Mouse (Mus musculus): Measurements from ENCODE around the gene Zfhx3. TPM values are rescaled to one million over a fixed set of nuclear protein-coding genes. Genes with fewer than 3 reads are reported as not detected.

Zfhx3 gene
- total and polyA plus RNA-seq, 3 experiments, result 0.23 to 2.5 TPM; not detected in 1

- H3K9me3 ChIP-seq (replicated peaks; ENCODE audit: insufficient read depth, low read length), result no peaks in the 10 kb centered on the region
- H3K79me2 ChIP-seq (ENCODE audit: control insufficient read depth, insufficient read depth, low read length, poor library complexity), result no peaks in the 10 kb centered on the region
- no peak overlapping the region for H3K4me3 ChIP-seq (ENCODE audit: control insufficient read depth in 1 of 2, insufficient read depth in 1 of 2, low read depth in 2 of 2, low read length in 2 of 2)
- no peaks in the 10 kb centered on the region for H3K4me1 ChIP-seq (ENCODE audit: control insufficient read depth in 1 of 2, insufficient read depth in 2 of 2, low read length in 2 of 2)
- H3K27me3 ChIP-seq (ENCODE audit: control insufficient read depth in 1 of 2, insufficient read depth in 2 of 2, low read length in 2 of 2), result no peaks in the 10 kb centered on the region
- no peak overlapping the region for H3K9ac ChIP-seq (ENCODE audit: control insufficient read depth, low read depth, low read length, poor library complexity, severe bottlenecking)
- no peak for TF ChIP-seq MYC (IDR thresholded peaks at IDR 0.05; ENCODE audit: low read depth, low read length)
- no peak for TF ChIP-seq ETS1 (IDR thresholded peaks at IDR 0.05; ENCODE audit: low read depth, low read length)
- TF ChIP-seq ZC3H11A (IDR thresholded peaks at IDR 0.05; ENCODE audit: low read depth, low read length), result no peak
- no peak for TF ChIP-seq GABPA (IDR thresholded peaks at IDR 0.05; ENCODE audit: low read depth, low read length)
- TF ChIP-seq MXI1 (IDR thresholded peaks at IDR 0.05; ENCODE audit: low read depth, low read length), result no peak
- no peak for TF ChIP-seq POLR2A (IDR thresholded peaks at IDR 0.05; ENCODE audit: control insufficient read depth in 1 of 2, insufficient read depth in 1 of 2, low read depth in 1 of 2, low read length in 2 of 2, poor library complexity in 1 of 2)
- no peak for TF ChIP-seq E2F4 (IDR thresholded peaks at IDR 0.05; ENCODE audit: borderline replicate concordance, low read depth, low read length)
- no peak for TF ChIP-seq TCF12 (IDR thresholded peaks at IDR 0.05; ENCODE audit: low read depth, low read length)
- no peak for TF ChIP-seq RCOR1 (IDR thresholded peaks at IDR 0.05; ENCODE audit: low read depth, low read length)
- no peak overlapping the region for H3K27ac ChIP-seq (ENCODE audit: control insufficient read depth, low read depth, low read length)
- no peak for DNase-seq (ENCODE audit: low read depth, low spot score)
- H3K36me3 ChIP-seq (ENCODE audit: control insufficient read depth in 1 of 2, insufficient read depth in 2 of 2, low read length in 2 of 2), result no peaks in the 10 kb centered on the region
Measured at GRCm38 (mm10) chr8:108194571-108194970, 252.1 kb downstream of the Zfhx3 start.

DNA sequence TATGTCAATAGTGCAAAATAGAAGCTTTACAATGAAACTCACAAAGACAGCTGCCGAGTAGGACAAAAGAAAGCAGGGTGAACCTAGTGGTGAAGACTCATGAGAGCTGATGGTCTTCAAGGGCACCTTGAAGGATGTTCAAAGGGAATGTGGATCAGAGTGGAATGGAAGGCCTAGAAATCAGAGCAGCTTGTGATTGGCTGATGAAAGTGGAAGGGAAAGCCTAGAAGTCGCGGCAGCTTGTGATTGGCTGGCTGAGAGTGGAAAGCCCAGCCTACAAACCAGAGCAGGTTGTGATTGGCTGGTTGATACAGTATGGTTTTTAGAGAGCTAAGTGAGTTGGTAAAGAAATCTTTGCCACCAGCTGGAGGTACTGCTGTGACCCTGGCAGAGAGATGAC lies 272.6 kb downstream of the Zfhx3 start:
- DNase-seq (ENCODE audit: low read depth, low spot score), result no peak

DNA sequence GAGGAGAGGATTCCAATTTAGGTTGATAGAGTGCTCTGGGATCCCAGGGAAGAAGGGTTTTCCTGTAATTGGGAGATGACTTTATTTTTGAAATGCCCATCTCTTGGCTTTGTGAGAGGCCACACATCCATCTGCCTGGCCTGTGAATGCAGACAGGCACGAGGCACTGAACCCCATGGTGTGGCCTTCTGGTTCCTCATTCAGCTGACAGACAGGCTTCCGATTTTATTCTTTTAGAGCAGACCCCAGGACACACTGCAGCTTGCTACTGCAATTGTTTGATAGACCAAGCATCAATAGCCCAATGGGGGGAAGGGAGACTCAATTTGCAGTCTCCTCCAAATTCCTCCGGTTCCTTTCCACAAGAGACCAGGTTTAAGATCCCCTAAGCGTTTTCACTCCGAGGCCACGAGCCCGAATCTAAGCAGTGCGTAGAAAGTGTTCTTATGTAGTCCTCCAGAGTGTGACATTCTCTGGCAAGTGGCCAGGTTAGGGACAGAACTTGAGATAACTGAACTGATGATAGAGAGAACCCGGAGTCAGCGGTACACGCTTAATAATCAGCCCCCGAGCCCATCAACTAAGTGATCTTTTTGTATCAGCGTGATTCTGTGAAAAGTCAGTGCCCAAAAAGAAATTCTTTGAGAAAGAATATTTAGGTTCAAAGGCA lies 275.9 kb downstream of the Zfhx3 start:
- H3K27me3 ChIP-seq (ENCODE audit: control insufficient read depth in 1 of 2, insufficient read depth in 2 of 2, low read length in 2 of 2), result no peaks in the 10 kb centered on the region
- no peaks in the 10 kb centered on the region for H3K9me3 ChIP-seq (replicated peaks; ENCODE audit: insufficient read depth, low read length)
- no peaks in the 10 kb centered on the region for H3K4me1 ChIP-seq (ENCODE audit: control insufficient read depth in 1 of 2, insufficient read depth in 2 of 2, low read length in 2 of 2)
- no peak overlapping the region for H3K4me3 ChIP-seq (ENCODE audit: control insufficient read depth in 1 of 2, insufficient read depth in 1 of 2, low read depth in 2 of 2, low read length in 2 of 2)
- no peak overlapping the region for H3K9ac ChIP-seq (ENCODE audit: control insufficient read depth, low read depth, low read length, poor library complexity, severe bottlenecking)
- no peak overlapping the region for H3K27ac ChIP-seq (ENCODE audit: control insufficient read depth, low read depth, low read length)
- no peak for DNase-seq (ENCODE audit: low read depth, low spot score)
- TF ChIP-seq MAZ (IDR thresholded peaks at IDR 0.05; ENCODE audit: low read depth, low read length) (no peak), TAL1 (IDR thresholded peaks at IDR 0.05; ENCODE audit: low read length) (no peak), ZMIZ1 (IDR thresholded peaks at IDR 0.05; ENCODE audit: low read depth, low read length) (no peak), ZC3H11A (IDR thresholded peaks at IDR 0.05; ENCODE audit: low read depth, low read length) (no peak), HCFC1 (IDR thresholded peaks at IDR 0.05; ENCODE audit: low read depth, low read length) (no peak), POLR2A (IDR thresholded peaks at IDR 0.05; ENCODE audit: control insufficient read depth in 1 of 2, insufficient read depth in 1 of 2, low read depth in 1 of 2, low read length in 2 of 2, poor library complexity in 1 of 2) (no peak)
- no peaks in the 10 kb centered on the region for H3K79me2 ChIP-seq (ENCODE audit: control insufficient read depth, insufficient read depth, low read length, poor library complexity)
- no peaks in the 10 kb centered on the region for H3K36me3 ChIP-seq (ENCODE audit: control insufficient read depth in 1 of 2, insufficient read depth in 2 of 2, low read length in 2 of 2)

More for the DNA sequence above, 272.6 kb downstream of the Zfhx3 start:
- Histone ChIP-seq H3K27me3 (ENCODE audit: control insufficient read depth in 1 of 2, insufficient read depth in 2 of 2, low read length in 2 of 2) (no peaks in the 10 kb centered on the region), H3K9me3 (replicated peaks; ENCODE audit: insufficient read depth, low read length) (no peaks in the 10 kb centered on the region), H3K4me1 (ENCODE audit: control insufficient read depth in 1 of 2, insufficient read depth in 2 of 2, low read length in 2 of 2) (no peaks in the 10 kb centered on the region), H3K27ac (ENCODE audit: control insufficient read depth, low read depth, low read length) (no peak overlapping the region), H3K4me3 (ENCODE audit: control insufficient read depth in 1 of 2, insufficient read depth in 1 of 2, low read depth in 2 of 2, low read length in 2 of 2) (no peak overlapping the region), H3K9ac (ENCODE audit: control insufficient read depth, low read depth, low read length, poor library complexity, severe bottlenecking) (no peak overlapping the region), H3K36me3 (ENCODE audit: control insufficient read depth in 1 of 2, insufficient read depth in 2 of 2, low read length in 2 of 2) (no peaks in the 10 kb centered on the region), H3K79me2 (ENCODE audit: control insufficient read depth, insufficient read depth, low read length, poor library complexity) (no peaks in the 10 kb centered on the region)
- TF ChIP-seq MYC (IDR thresholded peaks at IDR 0.05; ENCODE audit: low read depth, low read length) (no peak), NRF1 (IDR thresholded peaks at IDR 0.05; ENCODE audit: insufficient read depth, low read depth, low read length, poor library complexity, severe bottlenecking) (no peak), CHD2 (IDR thresholded peaks at IDR 0.05; ENCODE audit: low read length) (no peak), ZNF384 (IDR thresholded peaks at IDR 0.05; ENCODE audit: low read depth, low read length) (no peak), POLR2AphosphoS2 (IDR thresholded peaks at IDR 0.05; ENCODE audit: low read length) (no peak), MAZ (IDR thresholded peaks at IDR 0.05; ENCODE audit: low read depth, low read length) (no peak), MYB (IDR thresholded peaks at IDR 0.05; ENCODE audit: low read depth, low read length) (no peak), TAL1 (IDR thresholded peaks at IDR 0.05; ENCODE audit: low read length) (no peak), POLR2AphosphoS5 (IDR thresholded peaks at IDR 0.05; ENCODE audit: borderline replicate concordance, low read depth, low read length) (no peak), POLR2A (IDR thresholded peaks at IDR 0.05; ENCODE audit: control insufficient read depth in 1 of 2, insufficient read depth in 1 of 2, low read depth in 1 of 2, low read length in 2 of 2, poor library complexity in 1 of 2) (no peak), NELFE (IDR thresholded peaks at IDR 0.05; ENCODE audit: low read depth, low read length) (no peak), UBTF (IDR thresholded peaks at IDR 0.05; ENCODE audit: borderline replicate concordance, insufficient read depth, low read depth, low read length) (no peak), MEF2A (IDR thresholded peaks at IDR 0.05; ENCODE audit: extremely low read depth, insufficient replicate concordance, low read depth, low read length, poor library complexity, severe bottlenecking) (no peak)

Data from MEL (cell line).